Mouse (Mus musculus): Measurements from ENCODE around the gene Tmem11. TPM values are rescaled to one million over a fixed set of nuclear protein-coding genes. Genes with fewer than 3 reads are reported as not detected.

Gene Tmem11
- 10 to 100 TPM; 26.3 to 39.7 TPM for polyA plus RNA-seq (2017; shearing (Covaris generic))

GRCm38 (mm10) chr11:60878675-60879294 lies at the start of gene Tmem11:
TSS of gene Tmem11 (minus strand) at chr11:60879272.

GRCm38 (mm10) chr11:60914491-60914890 lies 35.4 kb upstream of the Tmem11 start, which contains the start of gene Natd1:
TSS of gene Natd1 (minus strand) at chr11:60914750.

GRCm38 (mm10) chr11:60830433-60831052 lies 48.5 kb downstream of the Tmem11 start, which contains the start of gene Dhrs7b:
TSS of gene Dhrs7b (plus strand) at chr11:60830631.

Other genes starting within 250 kb of the Tmem11 start
- 10 to 100 TPM; 31.0 to 32.5 TPM for gene Llgl1, start 179.5 kb downstream of the Tmem11 start, polyA plus RNA-seq (2017; shearing (Covaris generic))
- gene Flii, start 152.0 kb downstream of the Tmem11 start, polyA plus RNA-seq (2017; shearing (Covaris generic)) = 100 to 1,000 TPM; 104 to 176 TPM
- 10 to 100 TPM; 13.6 to 17.9 TPM for gene Mief2, start 150.9 kb downstream of the Tmem11 start, polyA plus RNA-seq (2017; shearing (Covaris generic))
- gene Top3a, start 101.9 kb downstream of the Tmem11 start, polyA plus RNA-seq (2017; shearing (Covaris generic)) = 10 to 100 TPM in 1 of 2 experiments, 1 to 10 TPM in 1; 9.9 to 10.6 TPM
- gene Smcr8, start 101.7 kb downstream of the Tmem11 start, polyA plus RNA-seq (2017; shearing (Covaris generic)) = 1 to 10 TPM; 4.9 to 8.7 TPM
- gene Shmt1, start 67.6 kb downstream of the Tmem11 start, polyA plus RNA-seq (2017; shearing (Covaris generic)) = 10 to 100 TPM; 19.5 to 24.9 TPM
- 10 to 100 TPM; 27.0 to 27.2 TPM for gene Dhrs7b, start 48.6 kb downstream of the Tmem11 start, polyA plus RNA-seq (2017; shearing (Covaris generic))
- gene Natd1, start 35.5 kb upstream of the Tmem11 start, polyA plus RNA-seq (2017; shearing (Covaris generic)) = 10 to 100 TPM in 1 of 2 experiments, 1 to 10 TPM in 1; 8.4 to 10.4 TPM
- 100 to 1,000 TPM in 1 of 2 experiments, 10 to 100 TPM in 1; 65.7 to 124 TPM for gene Map2k3, start 52.8 kb upstream of the Tmem11 start, polyA plus RNA-seq (2017; shearing (Covaris generic))
- gene Kcnj12, start 143.3 kb upstream of the Tmem11 start, polyA plus RNA-seq (2017; shearing (Covaris generic)) = under 1 TPM in 1 of 2 experiments, not detected in 1; 0.76 TPM
- gene Tnfrsf13b, start 247.5 kb upstream of the Tmem11 start, polyA plus RNA-seq (2017; shearing (Covaris generic)) = 10 to 100 TPM; 60.9 to 84.0 TPM